Mouse (Mus musculus) retina, postnatal 1 day (tissue): ENCODE measurements around the gene Qk.

ENCODE experiments used
- DNase-seq: peaks from one replicate; pipeline ENCODE4 v3.0.0-alpha.2; 2012

Gene Qk

GRCm38 (mm10) chr17:10319685-10320455 is at the start of gene Qk:
Gene Qk (minus strand): TSS chr17:10319854.
- DNase-seq: peak; percentile 96

- no peak for DNase-seq
Measured at GRCm38 (mm10) chr17:10367044-10367443, 47.4 kb upstream of the Qk start.

- no peak for DNase-seq
Measured at GRCm38 (mm10) chr17:10366577-10366976, 46.9 kb upstream of the Qk start.

GRCm38 (mm10) chr17:10365501-10366482 is 46.1 kb upstream of the Qk start:
- DNase-seq: no peak

- no peak for DNase-seq
Measured at GRCm38 (mm10) chr17:10363151-10363550, 43.5 kb upstream of the Qk start.

- DNase-seq: no peak
Measured at GRCm38 (mm10) chr17:10361882-10362291, 42.2 kb upstream of the Qk start.

GRCm38 (mm10) chr17:10360738-10361137 is 41.1 kb upstream of the Qk start:
- peak; percentile 82 for DNase-seq

- no peak for DNase-seq
Measured at GRCm38 (mm10) chr17:10359466-10359865, 39.8 kb upstream of the Qk start.

GRCm38 (mm10) chr17:10357348-10357747 is 37.7 kb upstream of the Qk start:
- DNase-seq: peak; percentile 93

- DNase-seq: peak; percentile 28
Measured at GRCm38 (mm10) chr17:10356294-10356693, 36.6 kb upstream of the Qk start.

GRCm38 (mm10) chr17:10355746-10356145 is 36.1 kb upstream of the Qk start:
- peak; percentile 23 for DNase-seq

GRCm38 (mm10) chr17:10338286-10338685 is 18.6 kb upstream of the Qk start:
- no peak for DNase-seq

GRCm38 (mm10) chr17:10336558-10336957 is 16.9 kb upstream of the Qk start:
- DNase-seq: no peak

- DNase-seq: peak; percentile 46
Measured at GRCm38 (mm10) chr17:10335809-10336499, 16.3 kb upstream of the Qk start.

- DNase-seq: peak; percentile 80
Measured at GRCm38 (mm10) chr17:10334957-10335690, 15.5 kb upstream of the Qk start.

GRCm38 (mm10) chr17:10334481-10334880 is 14.8 kb upstream of the Qk start:
- no peak for DNase-seq

- no peak for DNase-seq
Measured at GRCm38 (mm10) chr17:10333321-10333720, 13.7 kb upstream of the Qk start.

- DNase-seq: no peak
Measured at GRCm38 (mm10) chr17:10332127-10332526, 12.5 kb upstream of the Qk start.

- no peak for DNase-seq
Measured at GRCm38 (mm10) chr17:10329461-10329860, 9.8 kb upstream of the Qk start.

GRCm38 (mm10) chr17:10328544-10329100 is 9.0 kb upstream of the Qk start:
- DNase-seq: no peak

- DNase-seq: no peak
Measured at GRCm38 (mm10) chr17:10327584-10328210, 8.0 kb upstream of the Qk start.
